Mouse (Mus musculus) myocyte (in vitro differentiated cells): ENCODE data around the gene Prpf6. TPM values are rescaled to one million over a fixed set of nuclear protein-coding genes. Genes with fewer than 3 reads are reported as not detected.

Experiments
- H3K27me3 ChIP-seq: one replicate; pipeline ENCODE4 v1.6.1; 2011; ENCODE audit not compliant: control insufficient read depth, insufficient read depth, insufficient read length
- H3K36me3 ChIP-seq: one replicate; pipeline ENCODE4 v1.6.1; 2011; ENCODE audit not compliant: control insufficient read depth, insufficient read depth
- H3K4me2 ChIP-seq: one replicate; pipeline ENCODE4 v1.6.1; 2011; ENCODE audit warnings: low read depth, control low read depth
- H3K4me3 ChIP-seq: one replicate; pipeline ENCODE4 v1.5.1; 2011; ENCODE audit warnings: mild to moderate bottlenecking, control low read depth, moderate library complexity
- H3K79me2 ChIP-seq: one replicate; pipeline ENCODE4 v1.6.1; 2011; ENCODE audit not compliant: control insufficient read depth, insufficient read depth
- H3ac ChIP-seq: one replicate; pipeline ENCODE4 v1.6.1; 2011; ENCODE audit not compliant: control insufficient read depth, insufficient read length
- CEBPB ChIP-seq: IDR thresholded peaks from 2 replicates; pipeline ENCODE4 v1.6.1; 2011; ENCODE audit warnings: mild to moderate bottlenecking, moderate library complexity; ENCODE audit not compliant: poor library complexity, insufficient read depth, severe bottlenecking
- E2F4 ChIP-seq: IDR thresholded peaks from one replicate; pipeline ENCODE4 v1.6.1; 2011; ENCODE audit warnings: mild to moderate bottlenecking, control low read depth, moderate library complexity; ENCODE audit not compliant: insufficient read depth
- MAX ChIP-seq: IDR thresholded peaks from one replicate; pipeline ENCODE4 v1.6.1; 2011; ENCODE audit warnings: low read depth, mild to moderate bottlenecking, control low read depth
- MYOD1 ChIP-seq, 3 experiments: IDR thresholded peaks; one replicate each; pipeline ENCODE4 v1.6.1; 2011; ENCODE audit warnings: control low read depth in 2 of 3, low read depth in 2 of 3, mild to moderate bottlenecking in 2 of 3, moderate library complexity in 1 of 3; ENCODE audit not compliant: insufficient read length in 2 of 3, control insufficient read depth in 1 of 3
- MYOG ChIP-seq, 3 experiments: IDR thresholded peaks; one replicate each; pipeline ENCODE4 v1.6.1; 2011; ENCODE audit warnings: control low read depth in 2 of 3, low read depth in 2 of 3, mild to moderate bottlenecking in 2 of 3; ENCODE audit not compliant: insufficient read length in 2 of 3, control insufficient read depth in 1 of 3, insufficient read depth in 1 of 3
- POLR2A ChIP-seq: IDR thresholded peaks from one replicate; pipeline ENCODE4 v1.6.1; 2011; ENCODE audit warnings: low read depth, mild to moderate bottlenecking, control low read depth, moderate library complexity; ENCODE audit not compliant: insufficient read length
- POLR2AphosphoS2 ChIP-seq: IDR thresholded peaks from one replicate; pipeline ENCODE4 v1.6.1; 2011; ENCODE audit warnings: low read depth, control low read depth; ENCODE audit not compliant: insufficient read length
- REST ChIP-seq: IDR thresholded peaks from one replicate; pipeline ENCODE4 v1.6.1; 2011; ENCODE audit warnings: mild to moderate bottlenecking, control low read depth, moderate library complexity; ENCODE audit not compliant: insufficient read depth, insufficient read length
- SRF ChIP-seq: IDR thresholded peaks from one replicate; pipeline ENCODE4 v1.6.1; 2011; ENCODE audit warnings: low read depth; ENCODE audit not compliant: control insufficient read depth, insufficient read length
- TCF12 ChIP-seq: IDR thresholded peaks from one replicate; pipeline ENCODE4 v1.6.1; 2011; ENCODE audit warnings: mild to moderate bottlenecking, control low read depth; ENCODE audit not compliant: poor library complexity, insufficient read depth, severe bottlenecking
- TCF3 ChIP-seq: IDR thresholded peaks from one replicate; pipeline ENCODE4 v1.6.1; 2011; ENCODE audit warnings: low read depth, control low read depth; ENCODE audit not compliant: insufficient read length
- USF1 ChIP-seq: IDR thresholded peaks from one replicate; pipeline ENCODE4 v1.6.1; 2011; ENCODE audit warnings: low read depth, mild to moderate bottlenecking, control low read depth, moderate library complexity
- polyA plus RNA-seq: library from polyadenylated mRNA; unstranded; fragments of >200 nt; fragmentation: generic; extraction: Trizol; gene quantifications from one replicate; pipeline ENCODE4 v1.2.1, GENCODE M21; 2012; ENCODE audit warnings: missing spikeins

Gene Prpf6
- polyA plus RNA-seq, 1 experiment, result 46.0 TPM

DNA sequence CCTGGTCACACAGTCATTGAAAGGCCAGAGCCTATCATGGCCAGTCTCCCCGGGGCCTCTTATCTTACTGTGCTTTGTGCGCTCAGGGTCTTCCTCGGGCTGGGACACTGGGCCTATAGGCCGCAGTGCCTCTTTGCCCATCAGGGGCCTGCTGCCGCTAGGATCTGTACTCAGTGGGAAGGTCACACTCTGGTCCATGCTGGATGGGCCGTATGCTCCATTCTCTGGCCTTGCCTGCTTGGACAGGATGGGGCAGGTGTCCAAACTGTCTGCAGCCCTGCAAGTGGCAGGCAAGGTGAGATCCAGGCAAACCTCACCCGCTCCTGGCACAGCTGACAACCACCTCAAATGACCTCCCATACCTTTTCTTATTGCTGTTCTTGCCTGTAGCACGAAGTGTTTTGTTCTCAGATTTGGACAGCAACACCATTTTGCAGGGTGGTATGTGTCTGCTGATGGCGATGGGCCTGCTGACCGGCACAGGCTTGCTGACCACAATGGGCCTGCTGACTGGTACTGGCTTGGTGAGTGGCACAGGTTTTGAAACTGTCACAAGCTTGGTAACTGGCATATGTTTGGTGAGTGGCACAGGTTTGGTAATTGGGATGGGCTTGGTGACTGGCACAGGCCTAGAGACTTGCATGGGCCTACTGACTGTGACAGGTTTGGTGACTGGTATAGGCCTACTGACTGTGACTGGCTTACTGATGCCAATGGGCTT is 2.5 kb upstream of the Prpf6 start:
- no peak overlapping the region for H3ac ChIP-seq
- no peaks in the 10 kb centered on the region for H3K27me3 ChIP-seq
- H3K4me3 ChIP-seq, result no peak overlapping the region
- H3K36me3 ChIP-seq, result peaks cover 12% of the 10 kb centered on the region
- TF ChIP-seq SRF, result no peak
- no peak for TF ChIP-seq MAX
- TF ChIP-seq E2F4, result no peak
- TF ChIP-seq MYOD1 (IDR thresholded peaks at IDR 0.05; ENCODE audit: control insufficient read depth in 1 of 3, insufficient read length in 2 of 3, low read depth in 2 of 3), result no peak
- no peak for TF ChIP-seq USF1
- no peak for TF ChIP-seq POLR2AphosphoS2
- no peak for TF ChIP-seq TCF3
- TF ChIP-seq CEBPB, result no peak
- TF ChIP-seq REST, result no peak
- TF ChIP-seq TCF12, result no peak
- no peak for TF ChIP-seq POLR2A
- no peak for TF ChIP-seq MYOG (IDR thresholded peaks at IDR 0.05; ENCODE audit: control insufficient read depth in 1 of 3, insufficient read depth in 1 of 3, insufficient read length in 2 of 3, low read depth in 2 of 3)
- H3K4me2 ChIP-seq, result no peak overlapping the region
- no peaks in the 10 kb centered on the region for H3K79me2 ChIP-seq

GRCm38 (mm10) chr2:181589732-181590105 is 1.9 kb upstream of the Prpf6 start:
- Histone ChIP-seq H3K4me2 (no peak overlapping the region), H3ac (no peak overlapping the region), H3K27me3 (no peaks in the 10 kb centered on the region), H3K36me3 (peaks cover 11% of the 10 kb centered on the region), H3K79me2 (no peaks in the 10 kb centered on the region), H3K4me3 (no peak overlapping the region)
- TF ChIP-seq POLR2A (no peak), E2F4 (no peak), TCF3 (no peak), USF1 (no peak), POLR2AphosphoS2 (no peak), CEBPB (no peak), REST (no peak), MYOD1 (IDR thresholded peaks at IDR 0.05; ENCODE audit: control insufficient read depth in 1 of 3, insufficient read length in 2 of 3, low read depth in 2 of 3) (no peak), TCF12 (no peak), SRF (no peak), MAX (no peak), MYOG (IDR thresholded peaks at IDR 0.05; ENCODE audit: control insufficient read depth in 1 of 3, insufficient read depth in 1 of 3, insufficient read length in 2 of 3, low read depth in 2 of 3) (no peak)

DNA sequence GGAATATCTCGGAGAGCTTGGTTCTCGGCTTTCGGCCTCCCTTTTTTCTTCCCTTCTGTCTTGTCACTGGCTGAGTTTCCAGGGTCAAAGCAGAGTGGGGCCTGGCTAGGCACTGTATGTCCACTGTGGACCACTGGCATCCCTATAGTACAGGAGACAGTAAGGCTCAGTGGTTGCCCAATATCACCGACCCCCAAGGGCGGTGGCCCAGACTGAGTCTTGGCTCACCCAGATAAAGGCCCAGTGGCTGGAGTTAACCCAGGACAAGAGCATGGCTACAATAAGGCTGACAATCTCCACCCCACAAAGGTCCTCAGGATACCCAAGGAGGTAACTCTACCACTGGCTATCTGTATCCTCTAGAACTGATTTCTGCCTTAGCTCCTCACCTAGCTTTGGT is 1.2 kb upstream of the Prpf6 start:
- Histone ChIP-seq H3K27me3 (no peaks in the 10 kb centered on the region), H3K79me2 (no peaks in the 10 kb centered on the region), H3K4me3 (no peak overlapping the region), H3K4me2 (no peak overlapping the region), H3K36me3 (peaks cover 7% of the 10 kb centered on the region), H3ac (no peak overlapping the region)
- TF ChIP-seq SRF, result no peak
- no peak for TF ChIP-seq POLR2A
- no peak for TF ChIP-seq USF1
- TF ChIP-seq MAX, result no peak

DNA sequence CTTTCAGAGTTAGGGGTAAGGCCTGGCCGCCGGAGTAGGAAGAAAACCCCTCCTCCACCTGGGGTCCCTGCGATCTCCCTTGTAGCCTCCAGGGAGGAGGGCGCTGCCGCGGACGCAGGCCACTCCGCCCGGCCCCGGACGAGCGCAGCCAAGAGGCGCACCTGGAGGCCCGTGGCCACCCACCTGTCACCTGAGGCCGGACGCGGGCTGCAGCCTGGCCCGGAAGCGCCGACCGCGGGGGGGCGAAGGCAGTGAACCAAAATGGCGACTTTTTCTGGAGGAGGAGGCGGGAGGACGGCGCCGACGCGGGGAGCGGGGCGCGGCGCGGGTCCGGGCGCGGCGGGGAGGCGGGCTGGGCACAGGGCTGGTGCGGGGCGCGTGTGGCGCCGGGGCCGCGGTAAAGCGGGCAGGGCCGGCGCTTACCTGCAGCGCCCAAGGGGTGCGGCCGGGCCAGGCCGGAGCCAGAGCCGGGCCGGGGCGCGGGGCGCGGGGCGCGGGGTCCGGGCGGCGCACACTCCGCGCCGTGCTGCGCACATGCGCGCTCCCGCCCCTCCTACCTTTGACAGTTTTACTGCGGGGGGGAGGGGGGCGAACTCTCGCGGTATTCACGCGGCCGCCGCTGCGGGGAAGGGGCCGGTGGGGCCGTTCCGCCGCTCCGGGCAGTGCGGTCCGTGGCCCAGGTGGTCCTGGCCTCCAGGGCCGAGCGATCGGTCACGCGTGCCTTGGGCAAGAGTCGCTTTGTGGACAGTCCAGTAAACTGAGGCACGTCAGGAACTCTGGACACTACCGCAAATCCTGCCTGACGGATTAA is 768 bp downstream of the Prpf6 start, which contains the start of gene Zfp512b:
Zfp512b (minus strand) TSS at position 573 of the 811 bp plus-strand sequence.
- H3K36me3 ChIP-seq, result no peaks in the 10 kb centered on the region
- H3K79me2 ChIP-seq, result no peaks in the 10 kb centered on the region
- H3K4me2 ChIP-seq, result peak within 1 kb of the TSS; percentile 93
- peak within 1 kb of the TSS; percentile 92 for H3ac ChIP-seq
- H3K27me3 ChIP-seq, result no peaks in the 10 kb centered on the region
- peak within 1 kb of the TSS; percentile 38 for H3K4me3 ChIP-seq
- TF ChIP-seq MYOG (IDR thresholded peaks at IDR 0.05; ENCODE audit: control insufficient read depth in 1 of 3, insufficient read depth in 1 of 3, insufficient read length in 2 of 3, low read depth in 2 of 3) (peak in 1 of 3 experiments; percentile 13), CEBPB (no peak), POLR2AphosphoS2 (peak; percentile 87), MYOD1 (IDR thresholded peaks at IDR 0.05; ENCODE audit: control insufficient read depth in 1 of 3, insufficient read length in 2 of 3, low read depth in 2 of 3) (peak in 1 of 3 experiments; percentile 21), MAX (no peak), POLR2A (peak; percentile 92), SRF (no peak), REST (no peak), E2F4 (no peak)
